Mouse (Mus musculus) G1E (cell line): ENCODE data around the gene Abcd1.
"Not testable (repeated sequence)": the region's sequence is repeated elsewhere in the genome, so short reads cannot be mapped to it uniquely, and the experiment has no call there.

Source experiments
- CTCF ChIP-seq: IDR thresholded peaks from 2 replicates; pipeline ENCODE4 v1.5.1; 2012; ENCODE audit warnings: low read depth, low read length, inconsistent platforms, mixed read lengths
- GATA1 ChIP-seq: IDR thresholded peaks from 2 replicates; pipeline ENCODE4 v1.6.1; 2012; ENCODE audit warnings: borderline replicate concordance, low read length, inconsistent platforms, mixed read lengths
- TAL1 ChIP-seq: conservative IDR thresholded peaks from 2 replicates; pipeline ENCODE4 v1.6.1; 2012; ENCODE audit warnings: low read depth, low read length, inconsistent platforms, mixed read lengths

DNA sequence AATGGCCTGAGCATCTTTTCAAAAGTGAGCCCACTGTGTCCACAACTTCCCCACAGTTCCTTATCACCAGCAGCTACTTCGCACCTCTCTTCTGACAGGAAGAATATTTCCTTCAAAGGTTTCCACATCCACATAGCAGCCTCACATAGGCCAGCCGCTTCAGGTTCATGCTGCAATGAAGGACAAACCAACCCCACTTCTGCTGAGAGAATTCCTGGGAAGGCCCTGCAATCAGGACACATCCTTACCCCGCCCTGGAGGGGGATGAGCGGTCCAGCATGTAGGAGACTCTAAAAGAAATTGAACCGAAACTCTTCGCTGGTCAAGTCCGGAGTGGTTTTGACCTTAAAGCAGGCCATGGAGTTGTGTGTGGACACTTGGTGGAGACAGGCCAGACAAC is 23.4 kb downstream of the Abcd1 start:
- TF ChIP-seq CTCF, TAL1, GATA1: not testable (repeated sequence)
